Mouse (Mus musculus) midbrain, postnatal 0 days (tissue): ENCODE results near the gene Slc28a1. TPM values are rescaled to one million over a fixed set of nuclear protein-coding genes. Genes with fewer than 3 reads are reported as not detected.

Source experiments
- ATAC-seq: fragments of 200-750 bp; cut with Nextera tagmentation; 2 replicates; pipeline ENCODE4 v1.8.0; 2017; ENCODE audit warnings: moderate number of reproducible peaks, mild to moderate bottlenecking, moderate TSS enrichment, moderate library complexity; ENCODE audit not compliant: low FRiP score
- DNase-seq: peaks from one replicate; pipeline ENCODE4 v3.0.0-alpha.2; 2015; ENCODE audit warnings: low spot score
- H3K27ac ChIP-seq: fragments of 300-500 bp; sonication (generic); 2 replicates; pipeline ENCODE4 v1.5.1; 2014; ENCODE audit warnings: low read depth, mild to moderate bottlenecking, low read length, mixed read lengths
- H3K27me3 ChIP-seq: fragments of 300-500 bp; sonication (generic); 2 replicates; pipeline ENCODE4 v1.6.1; 2014; ENCODE audit warnings: low read length, control low read depth, mixed read lengths; ENCODE audit not compliant: insufficient read depth
- H3K36me3 ChIP-seq: fragments of 300-500 bp; sonication (generic); 2 replicates; pipeline ENCODE4 v1.6.1; 2014; ENCODE audit warnings: low read length, control low read depth, mixed read lengths; ENCODE audit not compliant: insufficient read depth
- H3K4me1 ChIP-seq: fragments of 300-500 bp; sonication (generic); 2 replicates; pipeline ENCODE4 v1.6.1; 2014; ENCODE audit warnings: mild to moderate bottlenecking, control low read depth, antibody characterized with exemption, low read length, mixed read lengths; ENCODE audit not compliant: insufficient read depth
- H3K4me2 ChIP-seq: fragments of 300-500 bp; sonication (generic); 2 replicates; pipeline ENCODE4 v1.6.1; 2014; ENCODE audit warnings: low read depth, mild to moderate bottlenecking, low read length, mixed read lengths; ENCODE audit not compliant: poor library complexity, severe bottlenecking
- H3K4me3 ChIP-seq: fragments of 300-500 bp; sonication (generic); 2 replicates; pipeline ENCODE4 v1.5.1; 2014; ENCODE audit warnings: low read depth, mild to moderate bottlenecking, low read length, moderate library complexity
- H3K9ac ChIP-seq: fragments of 300-500 bp; sonication (generic); replicated peaks from 2 replicates; pipeline ENCODE4 v1.6.1; 2014; ENCODE audit warnings: mild to moderate bottlenecking, low read length, moderate library complexity, mixed read lengths; ENCODE audit not compliant: poor library complexity, severe bottlenecking
- H3K9me3 ChIP-seq: fragments of 300-500 bp; sonication (generic); 2 replicates; pipeline ENCODE4 v1.6.1; 2016; ENCODE audit warnings: low read length, control low read depth
- CTCF ChIP-seq: IDR thresholded peaks from 2 replicates; pipeline ENCODE4 v1.5.1; 2016; ENCODE audit warnings: antibody characterized with exemption, mild to moderate bottlenecking
- WGBS: fragments of 180-500 bp; shearing (Covaris S2); extraction: QIAGEN DNeasy Blood & Tissue Kit; methylation state at CpG from one replicate; pipeline ENCODE4 v1.1.7; 2014; 5-methylcytosine and 5-hydroxymethylcytosine counted together
- polyA plus RNA-seq: library from polyadenylated mRNA; unstranded; fragments of >200 nt; fragmentation: Nextera tagmentation; extraction: Ambion mirVana; gene quantifications from 2 replicates; pipeline ENCODE4 v1.2.1, GENCODE M21; 2015
- total RNA-seq: library from RNA; depleted of rRNA; stranded (reverse); fragments of >200 nt; gene quantifications from 2 replicates; pipeline ENCODE4 v1.2.3, GENCODE M21; 2014

Gene Slc28a1
- total and polyA plus RNA-seq, 2 experiments from 2014 or later, result 0.10 to 0.33 TPM

DNA sequence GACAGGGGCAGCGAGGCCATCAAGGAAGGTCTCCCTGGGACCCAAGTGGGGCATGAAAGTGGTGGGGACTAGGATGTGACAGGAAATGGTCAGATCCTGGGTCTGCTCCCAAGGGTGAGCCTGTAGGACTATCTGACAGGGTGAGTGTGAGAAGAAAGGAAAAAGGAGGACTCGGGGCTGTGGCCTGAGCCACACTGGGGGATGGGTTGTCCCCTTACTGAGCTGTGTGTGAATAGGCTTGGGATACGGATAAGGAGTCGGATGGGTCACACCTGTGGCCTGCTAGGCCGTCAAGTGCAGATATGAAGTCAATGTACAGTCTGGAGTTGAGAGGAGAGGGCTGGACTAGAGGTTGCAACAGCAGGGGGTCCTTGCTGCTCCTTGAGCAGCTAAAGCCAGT, 38.9 kb upstream of the Slc28a1 start:
- ATAC-seq, result no peak
- Histone ChIP-seq H3K27ac (no peak overlapping the region), H3K4me1 (no peaks in the 10 kb centered on the region), H3K4me2 (no peak overlapping the region), H3K9ac (no peak overlapping the region), H3K27me3 (no peaks in the 10 kb centered on the region), H3K4me3 (no peak overlapping the region), H3K9me3 (no peaks in the 10 kb centered on the region), H3K36me3 (no peaks in the 10 kb centered on the region)
- no peak for DNase-seq
- 91% methylated on average over 5 of the region's 5 CpGs for WGBS
- no peak for TF ChIP-seq CTCF

DNA sequence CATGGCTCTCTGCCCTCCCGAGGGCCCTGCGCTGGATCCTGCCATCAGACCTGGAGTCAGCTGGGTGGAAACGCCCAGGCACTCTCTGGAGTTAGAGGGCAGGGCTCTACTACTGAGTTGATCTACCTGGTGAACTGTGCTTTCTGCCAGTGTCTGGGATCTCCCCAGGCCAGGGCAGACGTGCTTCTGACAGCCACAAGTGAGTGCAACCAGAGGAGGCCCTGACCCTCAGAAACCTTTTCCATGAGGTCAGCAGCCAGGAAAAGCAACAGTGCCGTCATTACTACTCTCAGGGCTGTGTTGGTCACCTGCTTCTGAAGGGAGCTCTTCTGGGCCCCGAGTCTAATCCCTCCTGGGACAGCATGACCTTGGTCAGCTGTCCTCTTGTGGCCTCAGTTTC, 37.6 kb upstream of the Slc28a1 start:
- no peak for TF ChIP-seq CTCF
- no peak overlapping the region for H3K4me3 ChIP-seq
- H3K36me3 ChIP-seq, result no peaks in the 10 kb centered on the region
- no peak overlapping the region for H3K4me2 ChIP-seq
- no peak overlapping the region for H3K27ac ChIP-seq
- DNase-seq (no peak), ATAC-seq (no peak)
- H3K9me3 ChIP-seq, result no peaks in the 10 kb centered on the region
- 79% methylated on average over 6 of the region's 6 CpGs for WGBS
- H3K27me3 ChIP-seq, result no peaks in the 10 kb centered on the region
- no peaks in the 10 kb centered on the region for H3K4me1 ChIP-seq
- no peak overlapping the region for H3K9ac ChIP-seq

DNA sequence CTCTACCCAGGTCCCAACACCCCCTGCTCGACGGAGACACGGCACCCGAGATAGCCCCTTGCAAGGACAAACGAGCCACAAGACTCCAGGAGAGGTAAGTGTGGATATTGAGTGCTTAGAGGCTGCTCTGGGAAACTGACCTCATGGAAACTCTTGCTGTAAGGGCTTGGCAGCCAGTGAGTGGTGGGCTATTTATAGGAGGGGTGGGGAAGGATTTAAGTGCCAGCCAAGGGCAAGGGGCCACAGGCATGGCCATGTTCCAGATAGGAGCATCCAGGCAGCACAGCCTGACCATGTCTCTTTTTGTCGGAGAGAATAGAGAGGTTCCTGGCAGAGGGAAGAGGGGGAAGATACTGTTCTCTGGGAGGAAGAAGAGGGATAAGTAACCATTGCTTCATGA, 35.9 kb upstream of the Slc28a1 start:
- H3K4me1 ChIP-seq, result no peaks in the 10 kb centered on the region
- no peak overlapping the region for H3K27ac ChIP-seq
- no peak overlapping the region for H3K9ac ChIP-seq
- no peak for TF ChIP-seq CTCF
- H3K4me3 ChIP-seq, result no peak overlapping the region
- H3K4me2 ChIP-seq, result no peak overlapping the region
- no peaks in the 10 kb centered on the region for H3K9me3 ChIP-seq
- no peak for ATAC-seq
- H3K36me3 ChIP-seq, result no peaks in the 10 kb centered on the region
- no peaks in the 10 kb centered on the region for H3K27me3 ChIP-seq
- 92% methylated on average over 6 of the region's 6 CpGs for WGBS
- no peak for DNase-seq

DNA sequence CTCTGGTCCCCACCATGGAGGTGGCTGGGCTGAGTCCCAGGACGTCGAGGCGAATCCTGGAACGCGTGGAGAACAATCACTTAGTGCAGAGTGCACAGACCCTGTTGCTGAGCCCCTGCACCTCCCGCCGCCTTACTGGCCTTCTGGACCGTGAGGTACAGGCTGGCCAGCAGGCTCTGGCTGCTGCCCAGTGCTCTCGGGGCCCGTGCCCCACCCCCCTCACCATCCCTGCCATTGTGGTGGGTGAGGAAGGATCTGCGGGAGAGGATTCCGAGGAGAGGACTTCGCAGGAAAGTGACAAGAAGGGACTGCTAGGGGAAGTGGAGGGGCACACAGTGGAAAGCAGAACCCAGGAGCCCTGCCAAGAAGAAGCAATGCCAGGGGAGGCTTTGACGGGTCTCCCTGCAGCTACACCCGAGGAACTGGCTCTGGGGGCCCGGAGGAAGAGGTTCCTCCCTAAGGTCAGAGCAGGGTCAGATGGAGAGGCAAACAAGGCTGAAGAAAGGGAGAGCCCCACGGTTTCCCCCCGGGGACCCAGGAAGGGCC, 21.1 kb upstream of the Slc28a1 start:
- no peaks in the 10 kb centered on the region for H3K27me3 ChIP-seq
- H3K36me3 ChIP-seq, result no peaks in the 10 kb centered on the region
- no peaks in the 10 kb centered on the region for H3K4me1 ChIP-seq
- WGBS, result 39% methylated on average over 18 of the region's 18 CpGs
- no peak overlapping the region for H3K27ac ChIP-seq
- H3K4me2 ChIP-seq, result no peak overlapping the region
- DNase-seq, result no peak
- no peak; the same call in 1 of the 2 replicates for ATAC-seq
- no peak for TF ChIP-seq CTCF
- no peaks in the 10 kb centered on the region for H3K9me3 ChIP-seq
- H3K9ac ChIP-seq, result no peak overlapping the region
- no peak overlapping the region for H3K4me3 ChIP-seq

DNA sequence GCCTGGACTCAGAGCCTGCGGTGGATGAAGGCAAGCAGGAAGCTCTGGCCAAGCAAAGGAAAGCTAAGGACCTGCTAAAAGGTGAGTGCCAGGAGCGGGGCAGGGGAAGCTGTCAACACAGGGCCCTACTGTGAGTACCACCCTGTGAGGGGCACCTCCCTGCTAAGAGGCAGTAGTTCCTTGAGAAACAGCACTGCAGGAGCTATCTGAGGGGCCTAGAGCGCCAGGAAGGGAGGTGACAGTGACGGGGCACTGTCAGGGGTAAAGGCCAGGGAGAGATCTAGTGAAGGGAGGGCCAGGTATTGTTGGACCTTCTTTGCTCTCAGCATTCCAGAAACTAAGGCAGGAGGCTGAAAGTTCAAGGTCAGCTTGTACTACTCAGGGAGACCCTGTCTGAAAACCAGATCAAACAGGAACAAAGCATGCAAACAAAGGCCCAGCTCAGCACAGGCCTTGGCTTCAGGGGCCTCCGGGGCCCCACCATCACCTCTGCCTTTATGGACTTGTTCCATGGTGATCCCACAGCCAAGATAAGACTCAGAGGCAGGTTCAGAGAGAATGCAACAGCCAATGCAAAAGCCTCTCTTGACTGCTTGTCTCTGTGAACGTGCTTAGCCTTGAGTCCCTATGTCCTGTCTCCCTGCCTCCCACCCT, 20.4 kb upstream of the Slc28a1 start:
- H3K4me1 ChIP-seq, result no peaks in the 10 kb centered on the region
- no peaks in the 10 kb centered on the region for H3K36me3 ChIP-seq
- no peak for ATAC-seq
- no peak overlapping the region for H3K4me2 ChIP-seq
- TF ChIP-seq CTCF, result no peak
- H3K27me3 ChIP-seq, result no peaks in the 10 kb centered on the region
- no peak overlapping the region for H3K4me3 ChIP-seq
- 77% methylated on average over 6 of the region's 6 CpGs for whole genome bisulfite sequencing
- no peak for DNase-seq
- no peaks in the 10 kb centered on the region for H3K9me3 ChIP-seq
- no peak overlapping the region for H3K9ac ChIP-seq
- no peak overlapping the region for H3K27ac ChIP-seq

DNA sequence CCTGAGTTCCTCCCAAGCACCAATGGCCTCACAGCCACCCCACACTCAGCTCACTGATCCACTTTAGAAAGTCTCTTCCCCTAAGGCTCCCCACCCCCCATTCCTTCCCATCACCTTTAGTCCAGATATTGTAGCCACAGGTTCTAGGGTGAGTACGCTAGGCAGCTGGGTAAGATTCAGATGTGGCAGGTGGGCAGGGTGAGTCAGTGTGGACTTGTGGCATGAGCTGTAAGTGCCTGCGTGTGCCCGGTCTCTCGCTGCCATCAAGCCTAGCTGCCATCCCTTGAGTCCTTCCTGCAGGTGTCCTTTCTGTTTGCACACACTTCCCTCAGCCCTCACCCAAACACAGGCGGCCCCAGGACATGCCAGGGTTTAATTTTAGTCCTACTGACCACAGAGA, 14.3 kb upstream of the Slc28a1 start:
- H3K4me2 ChIP-seq, result no peak overlapping the region
- H3K4me3 ChIP-seq, result no peak overlapping the region
- no peaks in the 10 kb centered on the region for H3K27me3 ChIP-seq
- no peak for TF ChIP-seq CTCF
- no peak overlapping the region for H3K9ac ChIP-seq
- no peaks in the 10 kb centered on the region for H3K36me3 ChIP-seq
- WGBS, result 75% methylated on average over 5 of the region's 5 CpGs
- DNase-seq (no peak), ATAC-seq (no peak)
- no peaks in the 10 kb centered on the region for H3K4me1 ChIP-seq
- H3K9me3 ChIP-seq, result no peaks in the 10 kb centered on the region
- H3K27ac ChIP-seq, result no peak overlapping the region
